Mouse (Mus musculus): ENCODE data around the gene Ccdc153.

The Ccdc153 gene

GRCm38 (mm10) chr9:44286256-44286850, 45.9 kb downstream of the Ccdc153 start:
- no peak for DNase-seq (ENCODE audit: low read depth, low spot score)

- no peak for DNase-seq (ENCODE audit: low read depth, low spot score)
These were observed 46.5 kb downstream of the Ccdc153 start for GRCm38 (mm10) chr9:44287003-44287400.

GRCm38 (mm10) chr9:44287401-44288075, 47.1 kb downstream of the Ccdc153 start:
- DNase-seq (ENCODE audit: low read depth, low spot score) = no peak

GRCm38 (mm10) chr9:44288076-44288958, 47.8 kb downstream of the Ccdc153 start, which contains the start of gene Abcg4:
TSS of gene Abcg4 (minus strand) at chr9:44288615.
- no peak for DNase-seq (ENCODE audit: low read depth, low spot score)

- DNase-seq (ENCODE audit: low read depth, low spot score) = no peak
These were observed 48.4 kb downstream of the Ccdc153 start for GRCm38 (mm10) chr9:44288959-44289291.

- no peak for DNase-seq (ENCODE audit: low read depth, low spot score)
These were observed 52.0 kb downstream of the Ccdc153 start for GRCm38 (mm10) chr9:44292490-44292889.
